Mouse (Mus musculus): ENCODE data around the gene Tor1b. TPM values are rescaled to one million over a fixed set of nuclear protein-coding genes. Genes with fewer than 3 reads are reported as not detected.
A peak's percentile ranks its signal among the peaks of the same experiment; 100 is the strongest.

The Tor1b gene
- polyA plus RNA-seq, 1 experiment from 2014 or later: 26.1 TPM

DNA sequence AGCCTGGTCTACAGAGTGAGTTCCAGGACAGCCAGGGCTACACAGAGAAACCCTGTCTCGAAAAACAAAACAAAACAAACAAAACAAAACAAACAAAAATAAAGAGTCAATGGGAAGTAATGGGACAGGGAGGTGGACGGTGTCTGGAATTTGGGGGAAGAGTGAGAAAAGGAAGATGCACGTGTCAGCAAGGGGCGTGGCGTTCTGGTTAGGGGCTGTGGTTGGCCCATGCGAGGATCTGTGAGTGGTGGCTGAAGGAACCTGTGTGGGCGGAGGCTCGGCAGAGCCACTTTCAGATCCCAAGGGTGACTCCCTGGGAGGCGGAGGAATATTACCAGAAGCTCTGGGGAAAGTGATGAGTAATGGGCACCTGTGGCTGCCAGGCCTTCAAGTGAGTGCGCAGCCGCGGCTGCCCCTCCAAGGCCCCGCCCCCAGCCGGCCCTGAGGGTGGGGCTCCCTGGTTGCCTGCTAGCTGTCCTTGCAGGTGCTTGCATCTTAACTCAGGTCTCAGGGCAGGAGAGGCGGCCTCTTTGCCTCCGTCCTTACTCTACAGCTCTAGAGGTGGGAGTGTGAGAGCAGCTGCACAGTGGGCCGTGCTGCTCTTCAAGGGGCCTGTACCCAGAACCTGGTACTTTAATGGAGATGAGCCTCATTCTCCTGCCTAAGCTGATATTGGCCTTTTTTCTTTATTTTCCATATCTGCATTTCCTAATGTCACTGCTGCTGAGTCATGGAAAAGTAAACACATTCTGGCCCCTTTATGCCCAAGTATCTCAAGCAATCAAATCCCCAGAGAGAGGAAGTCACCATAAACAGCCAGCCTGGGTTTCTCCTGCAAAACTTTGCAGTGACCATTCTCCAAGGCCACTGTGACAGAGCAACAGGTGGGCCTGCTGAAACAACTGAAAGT, 32.6 kb downstream of the Tor1b start:
- DNase-seq (ENCODE audit: low spot score): peak; percentile 57

- no peak for DNase-seq (ENCODE audit: low spot score)
These were observed 37.5 kb downstream of the Tor1b start for GRCm38 (mm10) chr2:30990221-30990620.

DNA sequence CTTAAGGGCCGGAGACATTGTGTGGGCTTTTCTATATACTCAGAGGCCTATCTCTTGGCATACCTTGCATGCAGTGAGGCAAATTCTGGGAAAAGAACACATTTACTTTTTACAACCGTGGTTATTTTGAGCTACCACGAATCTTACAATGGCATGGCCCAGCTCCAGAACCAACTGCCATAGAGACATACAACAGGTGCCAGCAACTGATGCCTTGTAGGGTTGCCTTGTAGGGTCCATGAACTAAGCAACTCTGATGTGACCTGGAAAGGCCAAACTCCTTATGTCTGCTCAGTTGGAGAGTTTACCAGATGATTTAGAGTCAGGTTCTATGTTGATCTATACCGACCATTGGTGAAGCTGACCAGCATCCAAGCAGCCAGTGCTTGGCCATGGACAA, 42.1 kb downstream of the Tor1b start:
- DNase-seq (ENCODE audit: low spot score): no peak

DNA sequence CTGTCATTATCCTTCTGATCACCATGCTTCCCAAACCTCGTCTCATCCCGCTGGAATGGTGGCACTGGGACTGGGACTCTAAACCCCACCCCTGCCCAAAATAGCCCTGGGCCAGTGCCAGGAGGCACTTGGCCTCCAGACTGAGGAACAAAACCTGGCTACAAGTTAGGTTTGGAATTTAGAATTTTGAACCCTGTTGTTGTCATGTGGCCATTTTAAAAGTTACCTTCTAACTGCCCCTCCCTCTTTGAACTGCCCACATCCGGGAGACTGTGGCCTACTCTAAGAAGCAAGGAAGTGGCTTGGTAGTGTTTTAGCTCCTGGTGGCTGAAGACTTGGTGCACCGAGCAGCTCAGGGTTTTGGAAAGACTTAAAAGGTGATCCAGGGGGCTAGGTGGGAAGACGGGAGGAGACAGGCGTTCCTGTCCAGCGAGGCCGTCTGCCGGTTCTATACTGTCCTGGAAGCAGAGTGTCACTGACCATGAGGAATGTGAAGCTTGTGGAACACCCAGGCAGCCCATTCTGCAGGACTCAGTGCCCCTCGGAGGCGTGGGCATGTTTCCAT, 42.8 kb downstream of the Tor1b start:
- no peak for DNase-seq (ENCODE audit: low spot score)

DNA sequence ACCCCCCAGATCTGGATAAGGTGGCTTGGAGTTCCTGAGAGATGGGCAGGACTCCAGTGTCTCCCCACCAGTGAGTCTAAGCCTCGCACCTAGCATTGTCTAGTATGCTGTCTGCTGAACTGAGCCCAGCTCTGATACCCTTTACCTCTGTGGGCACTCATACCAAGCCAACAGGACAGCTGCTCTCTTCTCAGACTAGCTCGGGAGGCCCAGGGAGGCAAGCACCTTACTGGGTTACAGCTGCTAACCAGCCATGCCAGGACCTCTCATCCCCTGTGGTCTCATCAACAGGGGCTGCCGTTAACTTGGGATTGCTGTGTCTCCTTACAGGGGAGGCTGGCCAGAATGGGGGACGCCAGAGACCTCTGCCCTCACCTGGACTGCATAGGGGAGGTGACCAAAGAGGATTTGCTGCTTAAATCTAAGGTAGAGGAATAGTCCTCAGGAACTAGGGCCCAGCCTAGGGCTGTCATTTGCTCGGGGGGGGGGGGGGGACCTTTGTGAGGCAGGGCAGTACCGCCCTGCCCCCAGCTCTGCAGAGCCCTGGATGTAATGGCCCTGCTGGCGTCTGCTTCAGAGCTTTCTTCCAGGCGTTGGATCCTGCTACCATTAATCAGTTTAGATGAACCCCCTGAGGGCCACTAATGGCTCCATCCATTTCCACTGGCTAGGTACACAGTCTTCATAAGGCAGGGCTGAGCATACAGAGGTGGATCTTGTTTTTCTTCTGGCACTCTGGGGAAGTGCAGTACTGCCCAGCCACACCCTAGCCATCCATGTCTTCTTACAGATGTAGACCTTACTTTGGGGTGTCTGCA, 45.9 kb downstream of the Tor1b start:
- no peak for DNase-seq (ENCODE audit: low spot score)

- DNase-seq (ENCODE audit: low spot score): no peak
These were observed 50.1 kb downstream of the Tor1b start for GRCm38 (mm10) chr2:31002857-31003256.

DNA sequence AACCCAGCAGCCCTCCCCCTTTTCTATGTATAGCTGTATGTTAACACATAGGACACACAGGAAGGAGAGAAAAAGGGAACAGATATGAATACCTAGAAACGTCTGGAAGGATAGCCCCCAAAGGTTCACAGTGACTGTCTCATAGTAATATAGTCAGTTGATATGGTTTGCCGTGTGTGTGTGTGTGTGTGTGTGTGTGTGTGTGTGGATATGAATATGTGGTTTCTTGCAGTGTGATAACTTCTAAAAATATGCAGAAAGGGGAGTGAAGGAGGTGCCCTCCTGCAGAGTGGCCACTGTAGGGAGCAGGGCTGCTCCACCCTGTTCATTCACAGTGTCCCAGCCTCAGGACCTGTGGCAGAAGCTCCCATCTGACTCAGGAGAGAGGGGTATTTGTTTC, 52.7 kb downstream of the Tor1b start:
- no peak for DNase-seq (ENCODE audit: low spot score)

- no peak for DNase-seq (ENCODE audit: low spot score)
These were observed 53.7 kb downstream of the Tor1b start for GRCm38 (mm10) chr2:31006434-31006833.

GRCm38 (mm10) chr2:31007208-31007607, 54.4 kb downstream of the Tor1b start:
- no peak for DNase-seq (ENCODE audit: low spot score)

Other genes starting within 250 kb of the Tor1b start
- 0.90 and 1.1 TPM in 2 replicates for gene 1700001O22Rik, start 149.3 kb upstream of the Tor1b start, polyA plus RNA-seq (2015; fragmentation: Nextera tagmentation; extraction: Ambion mirVana)
- gene Ntmt1, start 145.1 kb upstream of the Tor1b start, polyA plus RNA-seq (2015; fragmentation: Nextera tagmentation; extraction: Ambion mirVana): 48.5 and 50.4 TPM in 2 replicates
- gene Asb6, start 122.6 kb upstream of the Tor1b start, polyA plus RNA-seq (2015; fragmentation: Nextera tagmentation; extraction: Ambion mirVana): 37.8 and 44.3 TPM in 2 replicates
- gene Prrx2, start 118.0 kb upstream of the Tor1b start, polyA plus RNA-seq (2015; fragmentation: Nextera tagmentation; extraction: Ambion mirVana): 0.60 and 0.91 TPM in 2 replicates
- gene Ptges, start 23.1 kb upstream of the Tor1b start, polyA plus RNA-seq (2015; fragmentation: Nextera tagmentation; extraction: Ambion mirVana): 3.2 and 3.4 TPM in 2 replicates
- gene Tor1a, start 15.0 kb downstream of the Tor1b start, polyA plus RNA-seq (2015; fragmentation: Nextera tagmentation; extraction: Ambion mirVana): 80.1 and 83.6 TPM in 2 replicates
- 64.0 and 66.2 TPM in 2 replicates for gene BC005624, start 29.2 kb downstream of the Tor1b start, polyA plus RNA-seq (2015; fragmentation: Nextera tagmentation; extraction: Ambion mirVana)
- gene Usp20, start 29.3 kb downstream of the Tor1b start, polyA plus RNA-seq (2015; fragmentation: Nextera tagmentation; extraction: Ambion mirVana): 9.0 and 13.2 TPM in 2 replicates
- 45.6 and 59.9 TPM in 2 replicates for gene Fnbp1, start 189.0 kb downstream of the Tor1b start, polyA plus RNA-seq (2015; fragmentation: Nextera tagmentation; extraction: Ambion mirVana)
- gene Gpr107, start 199.4 kb downstream of the Tor1b start, polyA plus RNA-seq (2015; fragmentation: Nextera tagmentation; extraction: Ambion mirVana): 21.7 and 24.1 TPM in 2 replicates